Mouse (Mus musculus) neural tube, embryonic 10.5 days (tissue): Measurements from ENCODE around the gene Tjp3.
A peak's percentile ranks its signal among the peaks of the same experiment; 100 is the strongest.

Experiments
- DNase-seq: peaks from one replicate; pipeline ENCODE4 v3.0.0-alpha.2; 2017; ENCODE audit warnings: low spot score; ENCODE audit errors: extremely low spot score

Tjp3 gene

GRCm38 (mm10) chr10:81291511-81292104, at the start of gene Tjp3:
TSS of gene Tjp3 (minus strand) at chr10:81291581.
- no peak for DNase-seq

GRCm38 (mm10) chr10:81340551-81341332, 49.4 kb upstream of the Tjp3 start:
- no peak for DNase-seq

GRCm38 (mm10) chr10:81336558-81336957, 45.2 kb upstream of the Tjp3 start:
- no peak for DNase-seq

GRCm38 (mm10) chr10:81335393-81336340, 44.3 kb upstream of the Tjp3 start:
- DNase-seq, result peak; percentile 49

GRCm38 (mm10) chr10:81334324-81334723, 42.9 kb upstream of the Tjp3 start:
- no peak for DNase-seq

- DNase-seq, result no peak
Observed at GRCm38 (mm10) chr10:81332277-81332676, 40.9 kb upstream of the Tjp3 start.

- DNase-seq, result no peak
Observed at GRCm38 (mm10) chr10:81330007-81330406, 38.6 kb upstream of the Tjp3 start.

- no peak for DNase-seq
Observed at GRCm38 (mm10) chr10:81329194-81329975, 38.0 kb upstream of the Tjp3 start.

GRCm38 (mm10) chr10:81328386-81328785, 37.0 kb upstream of the Tjp3 start, which contains the start of gene Tbxa2r:
TSS of gene Tbxa2r (plus strand) at chr10:81328731.
- DNase-seq, result no peak

- no peak for DNase-seq
Observed at GRCm38 (mm10) chr10:81327959-81328358, 36.6 kb upstream of the Tjp3 start.

GRCm38 (mm10) chr10:81326858-81327257, 35.5 kb upstream of the Tjp3 start:
- no peak for DNase-seq

- DNase-seq, result no peak
Observed at GRCm38 (mm10) chr10:81325781-81326180, 34.4 kb upstream of the Tjp3 start.

GRCm38 (mm10) chr10:81325176-81325575, 33.8 kb upstream of the Tjp3 start:
- DNase-seq, result no peak

GRCm38 (mm10) chr10:81323791-81324530, 32.6 kb upstream of the Tjp3 start:
- DNase-seq, result no peak

GRCm38 (mm10) chr10:81323141-81323775, 31.9 kb upstream of the Tjp3 start:
- no peak for DNase-seq

GRCm38 (mm10) chr10:81322444-81322843, 31.1 kb upstream of the Tjp3 start:
- no peak for DNase-seq

- no peak for DNase-seq
Observed at GRCm38 (mm10) chr10:81321436-81321835, 30.1 kb upstream of the Tjp3 start.

- DNase-seq, result peak; percentile 98
Observed at GRCm38 (mm10) chr10:81320550-81321347, 29.4 kb upstream of the Tjp3 start, which contains the start of gene Cactin. TSS of gene Cactin (plus strand) at chr10:81321103.
